Mouse (Mus musculus): ENCODE data around the gene Colgalt2. TPM values are rescaled to one million over a fixed set of nuclear protein-coding genes. Genes with fewer than 3 reads are reported as not detected.
"Not testable (repeated sequence)": the region's sequence is repeated elsewhere in the genome, so short reads cannot be mapped to it uniquely, and the experiment has no call there.

Gene Colgalt2
- 4.1 and 4.6 TPM in 2 replicates for polyA plus RNA-seq (2015; fragmentation: Nextera tagmentation; extraction: Ambion mirVana)

GRCm38 (mm10) chr1:152399790-152400555 lies at the start of gene Colgalt2:
Gene Colgalt2 (plus strand): TSS chr1:152399830.
- peak within 1 kb of the TSS; percentile 53 for H3K27ac ChIP-seq
- H3K4me3 ChIP-seq = peak within 1 kb of the TSS; percentile 60
- H3K9ac ChIP-seq = peak within 1 kb of the TSS; percentile 62
- no peaks in the 10 kb centered on the region for H3K36me3 ChIP-seq (replicated peaks)
- H3K9me3 ChIP-seq = no peaks in the 10 kb centered on the region
- peaks cover 12% of the 10 kb centered on the region for H3K4me1 ChIP-seq
- H3K4me2 ChIP-seq = peak within 1 kb of the TSS; percentile 91
- ATAC-seq (replicated peaks) = peak; percentile 87
- under 1% methylated on average over 70 of the region's 70 CpGs for WGBS
- H3K27me3 ChIP-seq (replicated peaks) = peaks cover 7% of the 10 kb centered on the region

GRCm38 (mm10) chr1:152356721-152357120 lies 42.9 kb upstream of the Colgalt2 start:
- H3K4me1 ChIP-seq = no peaks in the 10 kb centered on the region
- WGBS = 80% methylated on average over 4 of the region's 4 CpGs
- no peaks in the 10 kb centered on the region for H3K36me3 ChIP-seq (replicated peaks)
- no peak for ATAC-seq (replicated peaks)
- H3K9me3 ChIP-seq = no peaks in the 10 kb centered on the region
- no peaks in the 10 kb centered on the region for H3K27me3 ChIP-seq (replicated peaks)
- no peak overlapping the region for H3K9ac ChIP-seq
- H3K27ac ChIP-seq = no peak overlapping the region
- H3K4me3 ChIP-seq = no peak overlapping the region
- H3K4me2 ChIP-seq = no peak overlapping the region

GRCm38 (mm10) chr1:152368311-152369088 lies 31.1 kb upstream of the Colgalt2 start:
- ATAC-seq (replicated peaks) = no peak
- Histone ChIP-seq H3K9me3 (no peaks in the 10 kb centered on the region), H3K36me3 (replicated peaks) (no peaks in the 10 kb centered on the region), H3K4me3 (no peak overlapping the region), H3K4me2 (no peak overlapping the region), H3K9ac (no peak overlapping the region), H3K27ac (no peak overlapping the region), H3K4me1 (0 out of 2 replicates have a peak, but pooled peaks cover 6% of the 10 kb centered on the region), H3K27me3 (replicated peaks) (no peaks in the 10 kb centered on the region)
- 50% methylated on average over 13 of the region's 13 CpGs for WGBS

- Histone ChIP-seq H3K9me3 (no peaks in the 10 kb centered on the region), H3K36me3 (replicated peaks) (no peaks in the 10 kb centered on the region), H3K27me3 (replicated peaks) (no peaks in the 10 kb centered on the region), H3K27ac (no peak overlapping the region), H3K4me2 (no peak overlapping the region), H3K4me3 (no peak overlapping the region), H3K4me1 (0 out of 2 replicates have a peak, but pooled peaks cover 6% of the 10 kb centered on the region), H3K9ac (no peak overlapping the region)
- ATAC-seq (replicated peaks) = peak; percentile 88
- WGBS = 19% methylated on average over 4 of the region's 4 CpGs
Observed at GRCm38 (mm10) chr1:152369139-152369538, 30.5 kb upstream of the Colgalt2 start.

- no peak overlapping the region for H3K27ac ChIP-seq
- H3K9ac ChIP-seq = no peak overlapping the region
- H3K4me2 ChIP-seq = no peak overlapping the region
- no peak for ATAC-seq (replicated peaks)
- WGBS = 96% methylated on average over 5 of the region's 5 CpGs
- no peaks in the 10 kb centered on the region for H3K9me3 ChIP-seq
- no peaks in the 10 kb centered on the region for H3K27me3 ChIP-seq (replicated peaks)
- H3K4me1 ChIP-seq = no peaks in the 10 kb centered on the region
- no peaks in the 10 kb centered on the region for H3K36me3 ChIP-seq (replicated peaks)
- H3K4me3 ChIP-seq = no peak overlapping the region
Observed at GRCm38 (mm10) chr1:152378311-152378710, 21.3 kb upstream of the Colgalt2 start.

GRCm38 (mm10) chr1:152384589-152384988 lies 15.0 kb upstream of the Colgalt2 start:
- no peak overlapping the region for H3K4me2 ChIP-seq
- WGBS = 98% methylated on average over 1 of the region's 1 CpGs
- H3K36me3 ChIP-seq (replicated peaks) = no peaks in the 10 kb centered on the region
- H3K9ac ChIP-seq = no peak overlapping the region
- H3K4me1 ChIP-seq = no peaks in the 10 kb centered on the region
- H3K27me3 ChIP-seq (replicated peaks) = no peaks in the 10 kb centered on the region
- no peak overlapping the region for H3K4me3 ChIP-seq
- no peak overlapping the region for H3K27ac ChIP-seq
- ATAC-seq (replicated peaks) = no peak
- H3K9me3 ChIP-seq = no peaks in the 10 kb centered on the region

- not testable (repeated sequence) for H3K36me3 ChIP-seq (replicated peaks); H3K27ac ChIP-seq; ATAC-seq (replicated peaks); H3K27me3 ChIP-seq (replicated peaks); H3K9me3 ChIP-seq; H3K4me1 ChIP-seq
- 30% methylated on average over 2 of the region's 4 CpGs for WGBS
- peak overlapping the region; percentile 97 for H3K4me3 ChIP-seq
- H3K9ac ChIP-seq = peak overlapping the region; percentile 87
- H3K4me2 ChIP-seq = peak overlapping the region; percentile 75
Observed at GRCm38 (mm10) chr1:152385693-152386092, 13.9 kb upstream of the Colgalt2 start.

GRCm38 (mm10) chr1:152386188-152386835 lies 13.3 kb upstream of the Colgalt2 start, which contains the start of gene Tsen15:
Gene Tsen15 (minus strand): TSS chr1:152386688.
- ATAC-seq (replicated peaks) = peak; percentile 98
- Histone ChIP-seq H3K4me2 (peak within 1 kb of the TSS; percentile 75), H3K4me1 (no peaks in the 10 kb centered on the region), H3K27me3 (replicated peaks) (no peaks in the 10 kb centered on the region), H3K36me3 (replicated peaks) (no peaks in the 10 kb centered on the region), H3K9me3 (no peaks in the 10 kb centered on the region), H3K4me3 (peak within 1 kb of the TSS; percentile 97), H3K27ac (0 out of 2 replicates have a peak within 1 kb of the TSS, but pooled peaks have one; percentile 46), H3K9ac (peak within 1 kb of the TSS; percentile 87)
- WGBS = under 1% methylated on average over 57 of the region's 57 CpGs

GRCm38 (mm10) chr1:152389271-152389670 lies 10.4 kb upstream of the Colgalt2 start:
- Histone ChIP-seq H3K36me3 (replicated peaks) (no peaks in the 10 kb centered on the region), H3K4me2 (no peak overlapping the region), H3K27me3 (replicated peaks) (no peaks in the 10 kb centered on the region), H3K9me3 (no peaks in the 10 kb centered on the region), H3K4me3 (no peak overlapping the region), H3K27ac (no peak overlapping the region), H3K4me1 (no peaks in the 10 kb centered on the region), H3K9ac (no peak overlapping the region)
- no peak; the same call in 1 of the 2 replicates for ATAC-seq (replicated peaks)

- H3K9me3 ChIP-seq = no peaks in the 10 kb centered on the region
- H3K27me3 ChIP-seq (replicated peaks) = peaks cover 7% of the 10 kb centered on the region; the same call in 1 of the 2 replicates
- H3K4me3 ChIP-seq = no peak overlapping the region
- no peaks in the 10 kb centered on the region for H3K36me3 ChIP-seq (replicated peaks)
- no peaks in the 10 kb centered on the region for H3K4me1 ChIP-seq
- 94% methylated on average over 3 of the region's 3 CpGs for WGBS
- ATAC-seq (replicated peaks) = no peak
- no peak overlapping the region for H3K4me2 ChIP-seq
- no peak overlapping the region for H3K27ac ChIP-seq
- H3K9ac ChIP-seq = no peak overlapping the region
Observed at GRCm38 (mm10) chr1:152394137-152394536, 5.5 kb upstream of the Colgalt2 start.

- H3K4me3 ChIP-seq = no peak overlapping the region
- WGBS = 85% methylated on average over 4 of the region's 4 CpGs
- no peak overlapping the region for H3K27ac ChIP-seq
- ATAC-seq (replicated peaks) = no peak
- no peaks in the 10 kb centered on the region for H3K36me3 ChIP-seq (replicated peaks)
- no peaks in the 10 kb centered on the region for H3K9me3 ChIP-seq
- H3K27me3 ChIP-seq (replicated peaks) = peaks cover 7% of the 10 kb centered on the region; the same call in 1 of the 2 replicates
- H3K4me1 ChIP-seq = no peaks in the 10 kb centered on the region
- H3K4me2 ChIP-seq = no peak overlapping the region
- no peak overlapping the region for H3K9ac ChIP-seq
Observed at GRCm38 (mm10) chr1:152394956-152395515, 4.6 kb upstream of the Colgalt2 start.

- 72% methylated on average over 1 of the region's 1 CpGs for WGBS
- H3K4me2 ChIP-seq = no peak overlapping the region
- ATAC-seq (replicated peaks) = no peak
Observed at GRCm38 (mm10) chr1:152398708-152399107, 922 bp upstream of the Colgalt2 start.

More at GRCm38 (mm10) chr1:152398708-152399107, 922 bp upstream of the Colgalt2 start:
- Histone ChIP-seq H3K27ac (no peak overlapping the region), H3K9me3 (no peaks in the 10 kb centered on the region), H3K36me3 (replicated peaks) (no peaks in the 10 kb centered on the region), H3K27me3 (replicated peaks) (peaks cover 7% of the 10 kb centered on the region), H3K4me1 (peaks cover 12% of the 10 kb centered on the region), H3K9ac (no peak overlapping the region), H3K4me3 (no peak overlapping the region)

Data from midbrain, embryonic 15.5 days (tissue).